Mouse (Mus musculus) myocyte (in vitro differentiated cells): ENCODE data around the gene Nfia. TPM values are rescaled to one million over a fixed set of nuclear protein-coding genes. Genes with fewer than 3 reads are reported as not detected.

ENCODE experiments used
- H3K27me3 ChIP-seq: one replicate; pipeline ENCODE4 v1.6.1; 2011; ENCODE audit not compliant: control insufficient read depth, insufficient read depth, insufficient read length
- H3K36me3 ChIP-seq: one replicate; pipeline ENCODE4 v1.6.1; 2011; ENCODE audit not compliant: control insufficient read depth, insufficient read depth
- H3K4me2 ChIP-seq: one replicate; pipeline ENCODE4 v1.6.1; 2011; ENCODE audit warnings: low read depth, control low read depth
- H3K4me3 ChIP-seq: one replicate; pipeline ENCODE4 v1.5.1; 2011; ENCODE audit warnings: mild to moderate bottlenecking, control low read depth, moderate library complexity
- H3K79me2 ChIP-seq: one replicate; pipeline ENCODE4 v1.6.1; 2011; ENCODE audit not compliant: control insufficient read depth, insufficient read depth
- H3ac ChIP-seq: one replicate; pipeline ENCODE4 v1.6.1; 2011; ENCODE audit not compliant: control insufficient read depth, insufficient read length
- CEBPB ChIP-seq: IDR thresholded peaks from 2 replicates; pipeline ENCODE4 v1.6.1; 2011; ENCODE audit warnings: mild to moderate bottlenecking, moderate library complexity; ENCODE audit not compliant: poor library complexity, insufficient read depth, severe bottlenecking
- E2F4 ChIP-seq: IDR thresholded peaks from one replicate; pipeline ENCODE4 v1.6.1; 2011; ENCODE audit warnings: mild to moderate bottlenecking, control low read depth, moderate library complexity; ENCODE audit not compliant: insufficient read depth
- MAX ChIP-seq: IDR thresholded peaks from one replicate; pipeline ENCODE4 v1.6.1; 2011; ENCODE audit warnings: low read depth, mild to moderate bottlenecking, control low read depth
- MYOD1 ChIP-seq, 3 experiments: IDR thresholded peaks; one replicate each; pipeline ENCODE4 v1.6.1; 2011; ENCODE audit warnings: control low read depth in 2 of 3, low read depth in 2 of 3, mild to moderate bottlenecking in 2 of 3, moderate library complexity in 1 of 3; ENCODE audit not compliant: insufficient read length in 2 of 3, control insufficient read depth in 1 of 3
- MYOG ChIP-seq, 3 experiments: IDR thresholded peaks; one replicate each; pipeline ENCODE4 v1.6.1; 2011; ENCODE audit warnings: control low read depth in 2 of 3, low read depth in 2 of 3, mild to moderate bottlenecking in 2 of 3; ENCODE audit not compliant: insufficient read length in 2 of 3, control insufficient read depth in 1 of 3, insufficient read depth in 1 of 3
- POLR2A ChIP-seq: IDR thresholded peaks from one replicate; pipeline ENCODE4 v1.6.1; 2011; ENCODE audit warnings: low read depth, mild to moderate bottlenecking, control low read depth, moderate library complexity; ENCODE audit not compliant: insufficient read length
- POLR2AphosphoS2 ChIP-seq: IDR thresholded peaks from one replicate; pipeline ENCODE4 v1.6.1; 2011; ENCODE audit warnings: low read depth, control low read depth; ENCODE audit not compliant: insufficient read length
- REST ChIP-seq: IDR thresholded peaks from one replicate; pipeline ENCODE4 v1.6.1; 2011; ENCODE audit warnings: mild to moderate bottlenecking, control low read depth, moderate library complexity; ENCODE audit not compliant: insufficient read depth, insufficient read length
- SRF ChIP-seq: IDR thresholded peaks from one replicate; pipeline ENCODE4 v1.6.1; 2011; ENCODE audit warnings: low read depth; ENCODE audit not compliant: control insufficient read depth, insufficient read length
- TCF12 ChIP-seq: IDR thresholded peaks from one replicate; pipeline ENCODE4 v1.6.1; 2011; ENCODE audit warnings: mild to moderate bottlenecking, control low read depth; ENCODE audit not compliant: poor library complexity, insufficient read depth, severe bottlenecking
- TCF3 ChIP-seq: IDR thresholded peaks from one replicate; pipeline ENCODE4 v1.6.1; 2011; ENCODE audit warnings: low read depth, control low read depth; ENCODE audit not compliant: insufficient read length
- USF1 ChIP-seq: IDR thresholded peaks from one replicate; pipeline ENCODE4 v1.6.1; 2011; ENCODE audit warnings: low read depth, mild to moderate bottlenecking, control low read depth, moderate library complexity
- polyA plus RNA-seq: library from polyadenylated mRNA; unstranded; fragments of >200 nt; fragmentation: generic; extraction: Trizol; gene quantifications from one replicate; pipeline ENCODE4 v1.2.1, GENCODE M21; 2012; ENCODE audit warnings: missing spikeins

The Nfia gene
- polyA plus RNA-seq, 1 experiment: 0.25 TPM

DNA sequence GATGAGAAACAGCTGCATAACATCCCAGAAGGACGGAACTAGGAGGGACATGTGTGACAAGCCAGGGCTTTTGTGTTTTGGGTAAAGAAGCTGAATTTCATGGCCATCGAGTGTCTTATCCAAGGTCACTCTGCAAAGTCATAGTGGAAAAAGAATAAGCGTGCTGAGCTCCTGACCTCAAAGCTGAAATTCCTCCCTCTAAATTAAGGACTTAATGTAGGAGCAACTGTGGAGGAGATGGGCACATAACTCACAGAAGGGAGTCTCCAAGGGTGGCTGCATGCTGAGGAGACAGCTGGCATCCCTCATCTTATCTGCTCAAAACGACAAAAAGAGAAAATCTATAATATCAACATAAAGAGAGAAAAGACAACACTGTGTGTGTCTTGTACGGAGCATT is 28.6 kb upstream of the Nfia start:
- no peak for TF ChIP-seq USF1
- TF ChIP-seq SRF: no peak
- TF ChIP-seq POLR2AphosphoS2: no peak
- no peak for TF ChIP-seq MYOG (IDR thresholded peaks at IDR 0.05; ENCODE audit: control insufficient read depth in 1 of 3, insufficient read depth in 1 of 3, insufficient read length in 2 of 3, low read depth in 2 of 3)
- TF ChIP-seq CEBPB: no peak
- TF ChIP-seq MAX: no peak
- TF ChIP-seq MYOD1 (IDR thresholded peaks at IDR 0.05; ENCODE audit: control insufficient read depth in 1 of 3, insufficient read length in 2 of 3, low read depth in 2 of 3): no peak
- no peak for TF ChIP-seq POLR2A
- no peak for TF ChIP-seq E2F4
- TF ChIP-seq TCF3: no peak
- no peak for TF ChIP-seq TCF12
- TF ChIP-seq REST: no peak
- Histone ChIP-seq H3K79me2 (no peaks in the 10 kb centered on the region), H3K36me3 (no peaks in the 10 kb centered on the region), H3K27me3 (no peaks in the 10 kb centered on the region), H3K4me2 (no peak overlapping the region), H3ac (no peak overlapping the region), H3K4me3 (no peak overlapping the region)

GRCm38 (mm10) chr4:97745296-97746105 is 27.0 kb upstream of the Nfia start:
- Histone ChIP-seq H3K4me3 (no peak overlapping the region), H3K4me2 (no peak overlapping the region), H3K27me3 (no peaks in the 10 kb centered on the region), H3K79me2 (no peaks in the 10 kb centered on the region), H3ac (no peak overlapping the region), H3K36me3 (no peaks in the 10 kb centered on the region)
- no peak for TF ChIP-seq POLR2AphosphoS2
- TF ChIP-seq E2F4: no peak
- TF ChIP-seq TCF3: no peak
- no peak for TF ChIP-seq REST

- no peak for TF ChIP-seq TCF3
- no peak for TF ChIP-seq REST
- no peak for TF ChIP-seq POLR2AphosphoS2
- TF ChIP-seq USF1: no peak
- no peak for TF ChIP-seq MYOG (IDR thresholded peaks at IDR 0.05; ENCODE audit: control insufficient read depth in 1 of 3, insufficient read depth in 1 of 3, insufficient read length in 2 of 3, low read depth in 2 of 3)
- no peak for TF ChIP-seq CEBPB
- TF ChIP-seq TCF12: no peak
- no peak for TF ChIP-seq E2F4
- no peak for TF ChIP-seq MYOD1 (IDR thresholded peaks at IDR 0.05; ENCODE audit: control insufficient read depth in 1 of 3, insufficient read length in 2 of 3, low read depth in 2 of 3)
- no peak for TF ChIP-seq SRF
- no peak for TF ChIP-seq POLR2A
- TF ChIP-seq MAX: no peak
- Histone ChIP-seq H3K4me3 (no peak overlapping the region), H3K27me3 (no peaks in the 10 kb centered on the region), H3K4me2 (no peak overlapping the region), H3K36me3 (no peaks in the 10 kb centered on the region), H3K79me2 (no peaks in the 10 kb centered on the region), H3ac (no peak overlapping the region)
Measured at GRCm38 (mm10) chr4:97746106-97746900, 26.2 kb upstream of the Nfia start.

DNA sequence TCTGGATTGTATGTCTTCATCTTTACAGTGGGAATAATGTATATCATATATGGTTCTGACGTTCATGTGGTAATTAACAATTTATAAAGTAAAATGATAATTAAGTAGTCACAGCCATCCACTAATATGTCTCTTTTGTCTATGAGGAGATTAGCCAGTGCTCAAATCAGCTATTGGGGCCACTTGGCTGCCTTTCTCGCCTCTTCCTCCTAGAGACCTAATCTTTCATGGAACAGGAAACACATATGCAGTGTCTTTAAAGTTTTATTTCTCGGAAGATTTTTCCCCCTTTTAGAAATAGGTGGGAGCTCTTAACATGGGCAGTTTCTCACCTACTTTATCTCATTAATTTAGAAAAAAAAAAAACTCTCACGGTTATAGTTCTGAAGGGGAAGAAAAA is 22.1 kb upstream of the Nfia start:
- TF ChIP-seq POLR2A: no peak
- no peak for TF ChIP-seq MAX
- no peak for TF ChIP-seq TCF3
- no peak for TF ChIP-seq USF1
- no peak for TF ChIP-seq SRF
- TF ChIP-seq MYOG (IDR thresholded peaks at IDR 0.05; ENCODE audit: control insufficient read depth in 1 of 3, insufficient read depth in 1 of 3, insufficient read length in 2 of 3, low read depth in 2 of 3): no peak
- TF ChIP-seq MYOD1 (IDR thresholded peaks at IDR 0.05; ENCODE audit: control insufficient read depth in 1 of 3, insufficient read length in 2 of 3, low read depth in 2 of 3): no peak
- no peak for TF ChIP-seq REST
- no peak for TF ChIP-seq E2F4
- no peak for TF ChIP-seq CEBPB
- TF ChIP-seq TCF12: no peak
- TF ChIP-seq POLR2AphosphoS2: no peak
- no peak overlapping the region for H3K4me2 ChIP-seq
- H3K4me3 ChIP-seq: no peak overlapping the region
- H3ac ChIP-seq: no peak overlapping the region
- H3K27me3 ChIP-seq: no peaks in the 10 kb centered on the region
- H3K79me2 ChIP-seq: no peaks in the 10 kb centered on the region
- H3K36me3 ChIP-seq: no peaks in the 10 kb centered on the region
